Mouse (Mus musculus) liver (tissue): Measurements from ENCODE around the gene Aff3.
A peak's percentile ranks its signal among the peaks of the same experiment; 100 is the strongest.

Experiments used
- DNase-seq: peaks from one replicate; pipeline ENCODE4 v3.0.0-alpha.2; 2020; ENCODE audit warnings: mixed read lengths

The Aff3 gene

GRCm38 (mm10) chr1:38657606-38658005, 7.1 kb downstream of the Aff3 start:
- no peak for DNase-seq

GRCm38 (mm10) chr1:38654981-38655540, 9.7 kb downstream of the Aff3 start:
- DNase-seq, result no peak

DNA sequence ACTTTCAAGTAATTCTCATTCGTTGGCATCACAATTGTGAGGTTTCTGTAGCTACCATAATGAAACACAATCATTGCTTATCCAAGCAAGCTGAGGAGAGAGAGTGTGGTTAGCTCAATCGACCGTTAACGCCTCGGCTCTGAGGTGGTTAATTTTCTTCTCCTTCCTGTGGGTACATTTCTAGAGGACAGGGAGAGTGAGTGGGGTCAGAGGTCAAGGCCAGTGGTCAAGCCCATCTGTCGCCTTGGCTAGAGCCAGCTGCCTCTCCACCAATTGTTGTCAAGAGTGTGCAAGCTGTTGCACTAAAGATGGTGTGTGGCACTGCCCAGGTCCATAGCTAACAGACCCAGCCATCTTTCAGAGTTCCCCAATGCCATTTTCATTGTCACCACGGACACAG, 14.7 kb downstream of the Aff3 start:
- DNase-seq, result no peak

DNA sequence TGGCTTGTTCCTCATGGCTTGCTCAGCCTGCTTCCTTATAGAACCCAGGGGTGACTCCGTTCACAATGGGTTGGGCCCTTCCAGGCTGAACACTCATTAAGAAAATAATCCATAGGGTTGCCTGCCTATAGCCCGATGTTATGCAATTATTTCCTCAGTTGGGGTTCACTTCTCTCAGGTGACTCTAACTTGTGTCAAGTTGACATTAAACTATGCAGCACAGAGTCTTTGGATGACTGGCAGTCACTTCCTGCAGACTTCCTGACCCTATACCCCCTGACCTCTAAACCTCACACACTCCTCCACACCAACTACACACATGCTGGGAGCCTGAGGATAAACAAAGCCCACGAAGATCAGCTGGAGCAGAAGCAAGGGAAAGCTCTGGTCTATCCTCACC, 15.6 kb downstream of the Aff3 start:
- DNase-seq, result no peak

- DNase-seq, result no peak
These were observed 22.5 kb downstream of the Aff3 start for GRCm38 (mm10) chr1:38642288-38642687.

DNA sequence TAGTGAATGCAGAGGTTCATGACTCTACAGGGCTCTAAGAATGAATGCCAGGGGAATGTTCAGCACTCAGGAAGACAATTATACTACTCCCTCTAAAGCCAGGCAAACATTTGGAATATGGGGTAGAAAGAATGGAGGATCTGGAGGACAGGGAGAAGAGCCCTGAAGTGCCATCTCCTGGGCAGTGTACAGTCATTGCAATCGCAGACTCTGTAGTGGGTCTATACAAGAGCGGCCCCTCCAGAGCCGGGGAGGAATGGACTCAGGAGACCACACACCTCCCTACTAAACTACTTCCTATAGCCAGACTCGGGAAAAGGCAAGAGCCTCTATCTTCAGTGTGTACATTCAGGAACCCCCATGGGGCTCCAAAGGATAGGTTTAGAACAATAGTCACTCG, 25.1 kb downstream of the Aff3 start:
- DNase-seq, result no peak

- no peak for DNase-seq
These were observed 29.2 kb downstream of the Aff3 start for GRCm38 (mm10) chr1:38635596-38635995.

- no peak for DNase-seq
These were observed 30.7 kb downstream of the Aff3 start for GRCm38 (mm10) chr1:38634081-38634480.

- DNase-seq, result no peak
These were observed 32.1 kb downstream of the Aff3 start for GRCm38 (mm10) chr1:38632461-38633180.

DNA sequence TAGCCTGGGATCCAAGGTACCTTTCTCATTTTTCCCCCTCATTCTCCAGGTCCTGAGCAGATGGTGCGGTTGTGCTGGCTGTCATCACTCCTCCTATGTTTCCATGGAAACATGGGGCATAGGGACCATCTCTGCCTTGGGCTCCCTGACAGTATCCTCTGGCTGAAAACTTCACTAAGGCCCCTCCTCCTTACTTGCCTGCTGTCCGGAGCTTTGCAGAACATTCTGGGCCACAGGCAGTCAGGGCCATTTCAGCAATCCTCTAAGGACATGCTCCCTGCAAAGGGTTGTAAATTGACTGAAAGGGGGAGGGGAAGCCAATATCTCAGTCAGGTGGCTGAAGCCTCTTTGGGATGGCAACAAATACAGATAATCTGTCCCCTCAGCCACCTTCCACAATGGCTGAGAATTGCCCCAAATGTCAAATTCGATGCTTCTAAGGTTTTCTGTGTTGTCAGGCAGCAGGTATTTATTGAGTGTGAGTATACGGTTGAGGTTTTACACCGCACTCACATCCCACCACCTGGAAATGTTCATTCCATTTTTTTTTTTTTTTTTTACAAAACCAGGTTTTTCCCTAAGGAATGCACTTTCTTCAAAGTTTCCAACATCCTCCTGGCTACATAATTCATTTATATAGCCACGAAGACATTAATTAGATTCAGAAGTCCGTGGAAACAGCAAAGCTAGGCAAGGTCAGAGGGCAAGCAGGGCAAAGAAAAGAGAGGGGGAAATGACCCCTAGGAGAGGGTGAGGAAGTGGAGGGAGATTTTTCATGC, 33.1 kb downstream of the Aff3 start:
- no peak for DNase-seq

DNA sequence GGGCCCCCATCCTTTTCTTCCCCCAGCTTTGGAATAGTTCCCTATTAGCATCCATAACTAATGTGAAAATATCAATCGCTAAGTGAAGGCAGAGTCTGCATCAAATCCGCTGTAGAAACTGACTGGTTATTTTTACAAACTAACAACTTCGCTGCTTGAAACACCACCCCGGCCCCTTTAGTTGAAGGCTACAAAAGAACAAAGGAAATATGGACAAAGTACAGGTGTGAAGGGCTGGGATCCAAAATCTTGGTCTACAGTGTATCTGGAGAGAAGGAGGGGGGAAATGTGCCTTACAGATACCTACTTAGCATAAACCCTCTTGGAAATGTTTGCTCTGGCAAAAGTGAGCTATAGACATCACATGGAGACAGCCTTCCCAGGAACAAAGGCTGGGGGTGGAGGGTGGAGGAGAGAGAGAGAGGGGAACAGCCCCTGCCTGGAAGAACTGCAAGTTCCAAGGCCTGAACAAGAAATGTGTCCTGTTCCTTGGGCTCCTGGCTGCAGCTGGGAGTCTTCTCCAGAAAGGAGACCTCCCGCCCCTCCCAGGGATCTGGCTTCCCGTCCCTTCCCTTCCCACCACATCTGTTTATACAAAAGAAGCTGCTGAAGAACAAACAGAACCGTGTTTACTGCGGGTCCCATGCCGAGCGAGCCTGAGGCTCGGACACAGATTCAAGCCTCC, 35.7 kb downstream of the Aff3 start:
- no peak for DNase-seq

GRCm38 (mm10) chr1:38628426-38628825, 36.3 kb downstream of the Aff3 start:
- DNase-seq, result no peak

GRCm38 (mm10) chr1:38627683-38628361, 36.9 kb downstream of the Aff3 start:
- peak; percentile 21 for DNase-seq

DNA sequence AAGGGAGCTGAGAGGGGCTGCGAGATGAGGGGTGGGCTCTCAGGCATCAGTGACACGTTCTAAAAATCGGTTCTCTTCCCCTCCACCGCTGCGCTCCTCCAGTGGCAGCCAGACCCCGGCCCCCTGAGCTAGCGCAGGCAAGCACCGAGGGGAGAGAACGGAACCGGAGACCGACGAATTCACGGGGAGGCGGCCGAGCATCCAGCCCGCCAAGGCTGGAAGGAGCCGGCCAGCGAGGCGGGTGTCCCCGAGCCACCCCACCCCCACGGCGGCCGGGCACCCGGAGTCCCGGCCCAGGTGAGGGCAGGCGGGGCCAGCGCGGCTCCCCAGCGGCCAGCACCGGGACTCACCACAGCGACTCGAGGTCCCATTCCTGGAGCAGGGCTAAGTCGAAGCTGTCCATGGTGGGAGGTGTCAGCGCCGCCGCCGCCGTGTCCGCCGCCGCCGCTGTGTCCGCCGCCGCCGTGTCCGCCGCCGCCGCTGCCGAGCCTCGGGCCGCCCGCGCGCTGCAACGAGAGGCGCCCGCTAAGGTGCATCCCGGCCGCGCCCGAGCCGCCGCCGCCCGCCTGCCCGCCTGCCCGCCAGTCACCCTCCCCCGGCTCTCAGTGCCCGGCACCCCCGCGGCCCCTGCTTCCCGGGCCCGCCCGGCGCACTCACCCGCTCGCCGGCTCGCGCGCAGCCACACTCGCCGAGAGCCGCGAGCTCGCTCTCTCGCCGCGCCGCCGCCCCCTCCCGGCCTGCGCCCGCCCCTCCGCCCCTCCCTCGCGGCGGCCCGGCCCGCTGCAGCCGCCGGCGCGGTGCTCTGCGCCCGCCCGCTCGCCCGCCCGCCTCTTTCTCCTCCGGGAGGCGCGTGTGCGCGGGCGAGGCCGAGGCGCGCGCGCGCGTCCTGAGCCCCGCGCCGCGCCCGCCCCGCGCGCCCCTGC, 37.8 kb downstream of the Aff3 start:
- peak; percentile 41 for DNase-seq

GRCm38 (mm10) chr1:38626388-38626738, 38.4 kb downstream of the Aff3 start:
- no peak for DNase-seq

DNA sequence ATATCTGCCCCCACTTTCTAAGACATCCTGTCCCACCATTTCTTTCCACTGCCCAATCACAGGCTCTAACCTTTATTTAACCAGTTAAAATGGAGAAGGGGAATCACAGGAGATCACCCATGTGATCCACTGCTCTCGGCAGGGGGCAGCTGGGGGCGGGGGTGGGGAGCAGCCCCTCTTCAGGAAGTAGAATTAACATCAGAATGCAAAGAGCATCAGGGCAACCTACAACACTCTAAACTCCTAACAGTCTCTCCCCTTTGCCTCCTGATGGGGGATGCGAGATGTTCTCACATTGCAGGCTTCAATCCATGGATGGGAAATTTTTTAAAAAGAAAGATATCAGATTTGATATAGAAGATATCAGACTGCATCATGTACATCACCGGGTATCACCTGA, 42.9 kb downstream of the Aff3 start:
- no peak for DNase-seq

DNA sequence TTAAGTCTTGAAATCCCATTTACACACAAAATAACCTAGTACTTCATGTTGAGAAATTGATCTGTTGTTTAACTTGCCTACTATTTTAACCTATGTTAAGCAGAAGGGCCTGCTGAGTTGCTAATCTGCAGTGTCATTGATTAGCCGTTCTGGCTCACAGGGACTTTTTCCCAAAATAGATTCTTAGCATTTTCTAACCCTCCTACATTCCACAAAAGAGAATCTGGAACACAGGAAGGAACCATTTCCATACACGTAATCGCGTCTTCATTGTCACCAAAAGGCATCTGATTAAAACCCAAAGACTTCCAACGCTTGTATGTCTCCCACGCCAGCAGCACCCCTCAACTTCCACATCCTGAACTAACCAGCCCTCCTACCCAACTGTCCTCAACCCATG, 44.4 kb downstream of the Aff3 start:
- no peak for DNase-seq

DNA sequence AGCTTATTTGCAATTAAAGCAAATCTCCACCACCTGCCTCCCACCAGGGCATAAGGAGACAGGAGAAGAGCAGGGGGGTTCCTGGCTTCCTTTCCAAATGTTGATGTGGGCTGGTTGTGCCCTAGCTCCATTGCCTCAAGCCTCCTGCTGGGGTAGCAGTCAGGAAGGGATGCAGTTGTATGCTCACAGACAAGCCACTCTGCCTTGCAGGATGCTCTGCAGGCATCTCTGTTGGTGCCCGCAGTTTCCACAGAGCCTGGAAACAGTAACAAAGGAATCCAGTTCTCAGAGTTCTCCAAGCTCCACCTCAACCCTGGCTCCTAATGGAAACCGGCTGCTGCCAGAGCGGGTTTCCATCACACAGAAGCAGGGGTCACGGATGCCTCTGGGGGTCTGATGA, 58.0 kb downstream of the Aff3 start:
- no peak for DNase-seq

DNA sequence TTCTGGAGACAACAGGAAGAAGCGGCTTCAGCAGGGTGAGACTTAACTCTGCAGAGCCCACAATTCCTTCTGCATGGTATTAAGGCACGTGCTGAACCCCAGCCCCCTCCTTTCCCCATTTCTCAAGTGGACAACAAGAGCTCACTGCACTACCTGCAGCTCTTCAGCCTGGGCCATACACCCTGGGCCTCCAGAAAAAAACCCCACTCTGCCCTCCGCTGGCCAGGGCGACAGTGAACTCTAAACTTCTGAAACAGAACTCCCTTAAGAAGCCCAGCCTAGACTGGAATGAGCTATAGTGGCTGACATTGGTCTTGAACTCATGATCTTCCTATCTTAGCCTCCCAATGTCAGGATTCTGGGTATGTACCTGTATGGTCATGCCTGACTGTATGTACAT, 59.3 kb downstream of the Aff3 start:
- DNase-seq, result no peak

GRCm38 (mm10) chr1:38604611-38605010, 60.1 kb downstream of the Aff3 start:
- DNase-seq, result no peak

DNA sequence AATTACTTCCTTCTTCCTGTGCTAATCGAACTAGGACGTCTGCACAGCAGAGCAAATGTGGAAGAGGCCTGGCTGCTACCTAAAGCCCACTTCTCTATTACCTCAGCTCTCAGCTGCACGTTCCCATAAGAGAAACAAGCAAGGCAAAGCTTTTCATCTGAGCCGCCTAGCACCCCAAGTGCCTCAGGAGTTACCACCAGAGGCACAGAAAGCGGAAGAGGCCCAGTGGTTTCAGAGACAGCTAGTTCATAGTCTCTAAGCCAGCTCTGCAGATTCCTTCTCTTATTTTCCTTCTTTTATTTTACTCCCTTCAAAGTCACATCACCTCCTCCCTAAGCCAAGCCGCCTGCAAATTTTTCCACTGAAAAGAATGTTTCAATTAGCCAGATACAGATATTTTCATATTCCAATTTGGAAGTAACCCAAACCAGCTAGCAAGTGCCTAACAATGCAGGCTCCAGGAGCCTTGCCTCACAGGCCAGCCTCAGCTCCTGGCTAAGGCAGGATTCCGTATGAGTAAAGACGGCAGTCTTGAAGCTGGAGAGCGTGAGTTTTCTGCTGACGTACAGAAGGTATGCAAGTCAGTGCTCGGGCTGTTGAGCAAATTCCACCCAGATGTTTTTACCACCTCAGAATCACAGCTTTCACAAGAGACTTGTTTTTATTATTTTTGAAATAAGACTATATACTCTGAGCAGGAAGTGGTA, 62.8 kb downstream of the Aff3 start:
- no peak for DNase-seq
